Mouse (Mus musculus): ENCODE data around the gene Mks1.
"Not testable (repeated sequence)": the region's sequence is repeated elsewhere in the genome, so short reads cannot be mapped to it uniquely, and the experiment has no call there.

The Mks1 gene

DNA sequence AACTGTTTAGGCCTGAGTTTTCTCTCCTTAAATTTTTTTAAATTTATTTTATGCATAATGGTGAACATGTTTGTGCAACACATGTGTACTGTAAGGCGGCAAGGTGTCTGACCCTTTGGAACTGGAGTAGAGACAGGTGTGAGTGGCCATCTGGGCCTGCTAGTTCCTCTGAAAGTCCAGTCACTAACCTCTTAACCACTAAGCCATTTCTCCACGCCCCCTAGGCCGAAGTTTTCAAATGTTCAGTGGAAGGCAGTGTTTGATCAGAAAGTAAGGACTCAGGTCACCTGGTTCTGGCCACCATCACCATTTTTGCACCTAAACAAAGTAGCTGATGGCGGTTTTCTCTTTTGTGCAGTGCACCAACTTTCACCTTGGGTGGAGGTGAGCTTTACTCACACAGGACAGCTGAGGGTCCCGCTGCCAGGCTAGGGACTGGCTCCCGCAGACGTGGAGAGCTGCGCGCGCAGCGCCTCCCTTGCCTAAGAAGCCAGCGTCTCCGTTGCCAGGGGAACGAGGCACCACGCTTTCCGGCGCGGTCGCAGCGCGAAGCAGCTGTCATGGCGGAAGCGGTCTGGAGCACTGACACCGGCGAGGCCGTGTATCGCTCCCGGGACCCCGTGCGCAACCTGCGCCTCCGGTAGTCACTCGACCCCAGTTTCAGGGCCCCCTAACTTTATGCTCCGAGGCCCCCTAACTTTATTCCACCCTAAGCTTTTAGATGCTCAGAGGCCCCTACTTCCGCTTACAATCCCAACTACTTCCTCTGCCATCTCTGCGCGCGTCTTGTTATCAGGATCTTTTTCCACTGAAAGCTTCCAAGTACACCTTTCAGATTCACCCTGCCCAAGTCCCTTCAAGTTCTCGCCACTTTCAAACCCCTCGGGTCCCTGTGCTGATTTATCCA lies at the start of gene Mks1:
Gene Mks1, plus strand, starts transcription at position 526 of the 907 bp plus-strand sequence.
- DNase-seq (ENCODE audit: low spot score): peak; percentile 70

DNA sequence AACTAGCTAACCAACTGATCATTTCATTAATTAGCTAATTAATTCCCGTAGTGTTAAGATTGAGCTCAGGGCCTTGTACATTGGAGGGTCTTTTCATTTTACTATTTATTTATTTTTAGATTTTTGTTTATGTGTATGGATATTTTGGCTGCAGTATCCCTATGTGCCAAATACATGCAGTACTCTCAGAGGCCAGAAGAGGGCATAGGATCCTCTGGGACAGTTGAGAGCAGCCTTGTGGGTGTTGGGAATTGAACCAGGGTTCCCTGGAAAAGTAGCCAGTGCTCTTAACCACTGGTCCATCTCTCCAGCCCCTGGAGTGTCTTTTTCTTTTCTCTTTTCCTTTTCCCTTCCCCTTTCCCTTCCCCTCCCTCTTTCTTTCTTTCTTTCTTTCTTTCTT lies 47.6 kb upstream of the Mks1 start:
- no peak for DNase-seq (ENCODE audit: low spot score)

DNA sequence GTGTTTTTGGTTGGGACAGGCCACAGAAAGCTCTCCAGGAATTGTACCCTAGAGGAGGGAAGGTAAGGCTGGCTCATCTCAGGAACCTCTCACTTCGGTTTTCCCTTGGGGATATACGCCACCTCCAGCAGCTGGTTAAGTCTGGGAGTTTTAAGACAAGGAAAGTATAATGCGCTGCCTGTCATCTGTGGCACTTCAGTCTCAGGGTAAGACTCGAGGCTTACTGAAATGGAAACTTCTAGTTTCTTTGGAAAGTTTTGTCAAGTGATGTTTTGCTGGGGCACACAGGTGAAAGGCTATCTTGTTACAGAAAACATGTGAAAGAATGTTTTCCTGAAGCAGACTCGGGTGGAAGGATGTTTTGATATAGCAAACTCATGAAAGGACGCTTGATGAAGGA lies 45.6 kb upstream of the Mks1 start:
- no peak for DNase-seq (ENCODE audit: low spot score)

DNA sequence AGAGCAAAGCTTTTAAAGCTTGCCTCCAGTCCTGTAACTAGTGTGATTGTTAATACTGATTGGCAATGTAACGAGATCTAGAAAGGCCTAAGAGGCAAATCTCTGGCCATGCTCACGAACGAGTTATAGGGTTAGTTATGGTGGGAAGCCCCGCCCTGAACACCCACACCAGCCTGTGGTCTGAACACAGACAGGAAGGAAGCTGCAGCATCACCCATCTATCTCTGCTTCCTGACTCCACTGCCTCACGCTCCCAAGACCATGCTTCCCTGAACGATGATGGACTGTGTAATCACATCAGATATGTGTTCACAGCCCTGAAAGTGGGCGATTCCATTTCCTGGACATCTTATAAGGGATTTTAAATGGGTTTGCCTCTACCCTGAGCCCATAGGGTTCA lies 44.8 kb upstream of the Mks1 start:
- DNase-seq (ENCODE audit: low spot score): no peak

DNA sequence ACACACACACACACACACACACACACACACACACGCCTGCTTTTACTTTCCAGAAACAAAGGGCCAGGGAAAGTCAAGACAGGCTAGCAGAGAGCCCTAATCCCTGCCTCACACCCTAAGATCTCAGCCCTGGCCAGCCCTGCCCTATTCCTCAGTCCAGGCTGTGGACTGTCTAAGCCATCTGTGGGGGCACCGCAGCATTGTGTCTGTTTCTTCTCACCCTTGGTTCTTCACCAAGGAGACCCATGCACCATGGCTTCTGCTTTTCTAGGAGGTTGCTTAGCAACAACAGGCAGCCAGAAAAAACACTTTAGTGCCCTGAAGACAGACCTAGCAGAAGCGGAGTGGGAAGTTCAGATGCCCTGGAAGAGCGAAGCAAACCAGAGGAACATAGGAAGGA lies 41.6 kb upstream of the Mks1 start:
- no peak for DNase-seq (ENCODE audit: low spot score)

DNA sequence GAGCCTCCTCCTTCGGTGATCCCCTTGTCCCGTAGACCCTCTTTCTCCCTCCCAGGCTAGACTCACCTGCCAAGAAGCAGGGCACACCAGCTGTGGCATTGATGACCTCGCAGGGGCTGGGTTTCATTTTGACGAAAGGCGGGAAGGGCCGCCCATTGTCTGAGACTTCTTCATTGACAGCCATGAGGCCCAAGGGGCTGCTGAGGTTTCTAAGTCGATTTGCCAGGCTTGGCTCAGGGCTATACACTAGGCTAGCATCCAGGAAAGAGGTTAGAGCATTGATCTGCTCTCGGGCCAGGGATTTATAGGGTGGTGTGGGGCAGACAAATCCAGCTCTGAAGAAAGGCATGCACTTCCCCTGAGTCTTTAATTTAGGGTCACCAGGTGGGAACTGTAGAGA lies 38.2 kb upstream of the Mks1 start:
- DNase-seq (ENCODE audit: low spot score): no peak

DNA sequence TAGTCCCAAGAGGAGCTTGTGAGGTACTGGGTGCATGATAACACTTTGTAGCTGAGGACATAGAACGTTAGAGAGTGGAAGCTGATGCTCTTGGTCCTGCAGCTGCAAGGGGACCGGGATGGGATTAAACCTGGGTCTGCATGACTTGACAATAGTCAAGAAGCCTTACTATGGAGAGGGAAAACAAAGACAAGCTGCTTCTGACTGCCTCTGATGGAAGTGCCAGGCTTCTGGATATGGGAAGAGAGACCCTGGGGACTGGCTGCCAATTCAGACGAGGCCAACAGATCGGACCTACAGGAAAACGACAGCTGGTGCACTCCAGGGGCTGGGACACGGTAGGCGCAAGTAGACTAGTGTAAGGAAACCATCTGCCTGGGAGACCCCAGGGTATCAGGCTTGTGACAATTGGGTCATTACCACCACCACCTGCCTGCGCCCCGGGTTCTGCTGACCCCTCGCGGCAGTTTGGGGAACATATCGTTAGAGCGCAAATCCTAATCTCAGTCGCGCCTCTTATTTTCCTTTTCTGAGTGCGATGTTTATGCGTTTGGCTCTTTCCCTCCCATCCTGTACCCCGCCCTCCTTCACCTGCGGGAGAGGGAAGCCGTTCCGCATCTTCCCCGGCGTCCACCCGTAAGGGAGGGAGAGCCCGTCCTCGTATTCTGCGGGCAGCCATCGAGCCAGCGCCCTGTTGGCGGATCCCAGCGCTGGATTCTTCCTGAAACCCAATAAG lies 36.1 kb upstream of the Mks1 start:
- no peak for DNase-seq (ENCODE audit: low spot score)

DNA sequence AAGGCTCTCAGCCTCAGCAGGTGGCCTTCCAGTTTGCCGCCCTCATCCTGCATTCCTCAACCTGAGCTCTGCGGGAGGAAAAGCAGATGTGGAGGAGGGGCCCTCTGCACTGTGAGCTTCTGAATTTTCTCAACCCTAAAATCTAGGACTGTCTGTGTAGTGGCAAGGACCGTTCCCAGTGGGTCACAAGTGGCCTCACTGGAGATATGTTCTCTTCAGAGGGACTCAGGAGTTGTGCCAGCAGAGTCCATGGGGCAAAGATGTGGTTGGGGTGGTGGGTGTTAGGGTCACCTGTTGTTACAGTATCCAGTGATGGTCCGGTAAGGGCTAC lies 35.6 kb upstream of the Mks1 start:
- no peak for DNase-seq (ENCODE audit: low spot score)

DNA sequence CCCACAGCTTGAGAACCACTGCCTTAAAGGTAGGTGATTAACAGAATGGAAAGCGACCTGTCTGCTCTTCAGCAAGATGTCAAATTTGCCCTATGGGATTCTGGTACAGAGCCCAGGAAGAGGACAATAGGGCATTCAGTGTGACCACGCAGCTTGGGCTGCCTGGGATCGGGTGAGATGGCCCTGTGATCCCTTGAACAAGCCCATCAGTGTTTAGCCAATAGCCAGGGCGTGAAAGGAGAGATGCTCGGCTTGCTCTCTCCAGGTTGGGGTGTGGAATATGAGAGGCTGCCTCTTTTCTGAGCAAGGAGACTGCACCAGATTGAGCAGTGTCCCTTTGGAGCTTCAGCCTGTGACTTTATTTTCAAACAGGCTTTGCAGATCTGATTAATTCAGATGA lies 31.5 kb upstream of the Mks1 start:
- DNase-seq (ENCODE audit: low spot score): no peak

DNA sequence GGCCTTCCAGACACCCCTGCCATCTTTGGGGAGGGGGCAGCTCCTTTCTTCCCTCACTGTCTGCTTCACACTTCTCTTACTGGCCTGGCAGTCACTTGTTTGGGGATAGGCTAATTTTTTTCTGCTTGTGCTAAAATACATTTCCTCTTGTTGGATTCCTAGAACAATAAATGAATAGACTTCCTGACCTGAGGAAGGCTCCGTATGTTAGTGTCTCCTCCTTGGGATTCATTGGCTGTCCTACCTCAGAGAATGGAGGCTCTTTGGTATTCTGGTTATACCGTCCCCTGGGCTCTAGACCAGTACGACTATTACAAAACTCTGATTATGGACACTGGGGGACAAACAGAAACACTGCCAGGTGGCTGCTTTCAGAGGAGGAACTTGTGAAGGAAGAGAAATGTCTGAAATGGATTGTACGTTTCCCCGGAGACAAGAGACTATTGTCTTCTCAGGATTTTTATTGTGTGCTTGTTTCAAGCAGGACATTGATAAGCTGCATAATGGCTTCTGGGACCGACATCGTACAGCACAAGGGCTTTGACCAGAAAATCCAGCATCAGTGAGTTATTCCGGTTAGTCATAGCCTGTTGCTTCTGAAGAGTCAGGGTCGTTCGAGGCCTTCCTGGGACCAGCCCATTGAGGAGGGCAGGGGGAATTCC lies 24.6 kb upstream of the Mks1 start, which contains the start of gene Lpo:
Gene Lpo, minus strand, starts transcription at position 51 of the 662 bp plus-strand sequence.
- DNase-seq (ENCODE audit: low spot score): no peak

DNA sequence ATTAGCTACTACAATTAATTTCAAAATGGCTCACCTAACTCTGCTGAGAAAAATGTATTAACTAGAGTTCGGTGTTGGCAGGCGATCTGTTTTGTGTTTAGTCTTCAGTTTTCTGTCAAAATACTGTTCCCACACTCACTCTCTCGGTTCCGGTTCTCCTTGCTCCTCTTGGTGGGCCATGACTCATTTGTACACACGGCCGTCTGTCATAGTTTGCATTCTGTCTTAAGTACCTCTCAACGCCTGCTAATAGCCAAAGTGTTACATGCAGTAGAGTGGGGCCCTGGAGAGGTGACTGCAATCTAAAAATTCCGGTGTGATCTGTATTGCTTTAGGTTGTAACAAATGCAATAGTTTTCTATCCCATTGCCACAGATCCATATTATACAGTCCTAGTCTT lies 12.3 kb upstream of the Mks1 start:
- no peak for DNase-seq (ENCODE audit: low spot score)

DNA sequence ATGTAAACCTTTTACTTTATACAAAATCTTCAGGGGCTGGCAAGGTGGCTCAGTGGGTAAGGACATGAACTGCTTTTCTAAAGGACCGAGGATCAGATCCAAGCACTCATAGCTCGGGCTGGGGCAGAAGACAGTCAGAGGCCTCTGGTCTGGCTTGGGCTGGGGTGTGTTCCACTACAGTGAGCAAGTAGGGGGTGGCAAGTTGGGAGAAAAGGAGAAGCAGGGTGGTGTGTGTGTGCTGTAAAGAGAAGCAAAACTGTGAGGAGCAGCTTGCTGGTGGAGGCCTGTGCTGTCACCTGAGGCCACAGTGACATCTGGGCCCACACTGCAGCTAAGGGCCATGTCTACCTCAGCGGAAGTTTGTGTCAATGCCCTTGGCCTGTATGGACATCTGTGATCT lies 11.6 kb upstream of the Mks1 start:
- no peak for DNase-seq (ENCODE audit: low spot score)

DNA sequence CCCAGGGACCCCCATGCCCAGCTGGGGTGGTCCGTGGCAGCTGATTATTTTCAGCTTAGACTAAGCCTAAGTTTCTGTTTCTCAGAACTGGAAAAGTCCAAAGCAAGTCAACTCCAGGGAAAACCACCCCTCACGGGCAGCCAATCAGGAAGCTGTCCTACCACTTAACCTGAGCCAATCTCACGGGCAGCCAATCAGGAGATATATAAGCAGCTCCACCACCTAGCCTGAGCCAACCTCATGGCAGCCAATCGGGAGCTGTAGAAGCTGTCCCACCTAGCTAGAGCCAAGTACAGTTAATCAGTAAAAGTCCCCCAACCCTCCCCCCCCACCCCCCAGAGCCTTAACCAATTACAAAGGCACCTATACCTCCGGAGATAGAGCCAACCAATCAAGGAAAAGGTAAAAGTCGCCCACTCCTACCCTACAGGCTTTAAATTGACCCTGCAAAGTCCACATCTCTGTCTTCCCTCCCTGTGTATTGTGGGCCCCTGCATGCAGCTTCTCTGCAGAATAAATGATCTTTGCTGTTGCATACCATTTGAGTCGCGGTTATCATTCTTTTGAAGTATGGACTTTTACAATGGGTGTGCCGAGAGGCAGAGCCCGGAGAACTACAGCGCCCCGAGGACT lies 5.9 kb upstream of the Mks1 start:
- no peak for DNase-seq (ENCODE audit: low spot score)

DNA sequence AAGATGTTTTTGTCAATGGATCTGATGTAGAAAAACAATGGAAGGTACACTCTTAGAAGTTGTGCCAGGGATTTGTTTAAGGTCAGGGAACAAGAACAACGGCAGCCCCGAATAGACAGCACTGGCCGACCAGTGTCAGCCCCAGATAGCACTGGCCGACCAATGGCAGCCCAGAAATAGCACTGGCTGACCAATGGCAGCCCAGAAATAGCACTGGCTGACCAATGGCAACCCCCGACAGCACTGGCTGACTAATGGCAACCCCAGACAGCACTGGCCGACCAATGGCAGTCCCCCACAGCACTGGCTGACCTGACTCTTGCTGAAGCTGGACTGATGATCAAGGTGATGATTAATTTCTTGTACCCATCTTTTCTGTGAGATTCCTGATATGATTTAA lies 5.1 kb upstream of the Mks1 start:
- no peak for DNase-seq (ENCODE audit: low spot score)

DNA sequence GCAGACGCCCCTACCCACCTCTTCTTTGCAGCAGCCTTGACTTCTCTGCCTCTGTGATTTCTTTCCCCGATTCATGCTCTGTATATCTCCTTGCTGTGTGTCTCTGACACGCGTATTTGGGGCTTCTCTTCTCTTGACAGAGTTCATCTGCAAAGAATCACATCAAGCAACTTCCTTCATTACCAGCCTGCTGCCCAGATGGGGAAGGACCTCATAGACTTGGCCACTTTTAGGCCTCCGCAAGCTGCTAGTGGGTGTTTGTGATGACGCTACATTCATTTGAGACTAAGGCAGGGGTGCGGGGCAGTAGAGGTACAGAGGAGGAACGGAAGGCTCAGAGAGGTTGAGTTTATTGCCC lies 561 bp downstream of the Mks1 start:
- DNase-seq (ENCODE audit: low spot score): no peak

DNA sequence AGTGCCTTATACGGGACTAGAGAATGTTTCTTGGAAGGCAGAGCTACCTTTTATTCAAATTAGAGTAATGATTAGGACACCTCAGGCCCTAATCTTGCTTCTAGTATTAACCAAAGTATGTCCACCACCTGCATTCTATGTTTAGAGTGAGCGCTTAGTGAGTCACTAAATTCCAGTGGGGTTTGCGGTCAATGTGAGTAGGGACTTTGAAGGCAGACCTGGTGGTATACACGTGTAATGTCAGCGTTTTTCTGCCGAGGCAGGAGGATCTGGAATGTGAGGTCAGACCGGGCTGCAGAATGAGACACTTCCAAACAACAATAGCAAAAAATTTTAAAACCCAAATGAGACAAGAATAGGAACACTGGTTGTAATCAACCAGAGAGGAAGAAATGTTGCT lies 1.5 kb downstream of the Mks1 start:
- no peak for DNase-seq (ENCODE audit: low spot score)

DNA sequence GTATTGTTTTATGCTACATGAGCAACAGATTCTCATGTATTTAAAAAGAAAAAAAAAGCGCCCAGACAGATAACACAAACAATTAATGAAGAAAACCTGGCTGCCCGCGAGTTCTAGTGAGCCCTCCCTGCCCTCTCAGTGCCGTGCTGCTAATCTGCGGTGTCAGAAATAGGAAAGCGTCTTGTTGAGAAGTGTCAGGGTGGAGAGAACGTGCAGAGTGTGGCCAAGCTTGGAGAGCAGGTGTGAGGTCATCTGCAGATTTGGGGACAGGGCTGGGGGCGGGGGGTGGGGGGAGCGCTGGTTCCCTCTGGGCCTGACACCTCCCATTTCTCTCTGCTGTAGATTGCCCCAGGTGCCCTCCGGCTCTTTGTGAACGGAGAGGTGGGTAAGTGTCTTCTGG lies 6.3 kb downstream of the Mks1 start:
- no peak for DNase-seq (ENCODE audit: low spot score)

DNA sequence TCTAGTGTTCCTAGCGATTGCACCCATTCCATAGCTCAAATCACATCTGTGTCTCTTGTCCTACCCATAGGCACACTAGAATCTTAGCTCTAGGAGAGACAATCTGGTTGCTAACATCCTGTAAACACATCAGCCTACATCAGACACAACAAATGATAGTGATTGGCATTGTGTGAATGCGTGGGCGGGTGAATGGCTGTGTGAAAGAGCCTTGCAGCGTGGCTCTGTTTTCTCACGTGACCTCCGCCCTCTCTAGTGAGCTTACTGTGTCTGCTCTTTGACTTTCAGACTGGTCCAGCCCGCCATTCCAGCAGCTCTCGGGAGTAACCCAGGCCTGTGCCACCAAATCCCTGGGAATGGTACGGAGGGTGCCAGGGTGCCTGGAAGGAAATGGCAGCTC lies 7.4 kb downstream of the Mks1 start:
- DNase-seq (ENCODE audit: low spot score): no peak

DNA sequence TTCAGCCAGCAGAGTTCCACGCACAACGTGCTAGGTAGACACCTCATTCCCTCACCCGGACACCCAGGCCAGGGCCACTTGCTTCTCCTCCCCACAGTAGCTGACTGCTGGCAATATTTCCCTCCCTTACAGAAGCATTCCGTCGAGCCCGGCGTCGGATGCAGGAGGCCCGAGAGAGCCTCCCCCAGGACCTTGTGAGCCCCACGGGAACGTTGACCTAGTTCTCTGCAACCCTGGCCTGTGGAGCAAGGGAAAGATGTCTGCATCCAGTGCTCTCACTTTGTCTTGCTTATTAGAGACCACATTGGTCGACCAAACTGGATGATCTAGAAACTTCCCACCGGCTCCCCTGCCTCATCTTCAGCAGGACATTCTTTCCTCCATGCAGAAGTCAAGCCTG lies 9.8 kb downstream of the Mks1 start:
- no peak for DNase-seq (ENCODE audit: low spot score)

DNA sequence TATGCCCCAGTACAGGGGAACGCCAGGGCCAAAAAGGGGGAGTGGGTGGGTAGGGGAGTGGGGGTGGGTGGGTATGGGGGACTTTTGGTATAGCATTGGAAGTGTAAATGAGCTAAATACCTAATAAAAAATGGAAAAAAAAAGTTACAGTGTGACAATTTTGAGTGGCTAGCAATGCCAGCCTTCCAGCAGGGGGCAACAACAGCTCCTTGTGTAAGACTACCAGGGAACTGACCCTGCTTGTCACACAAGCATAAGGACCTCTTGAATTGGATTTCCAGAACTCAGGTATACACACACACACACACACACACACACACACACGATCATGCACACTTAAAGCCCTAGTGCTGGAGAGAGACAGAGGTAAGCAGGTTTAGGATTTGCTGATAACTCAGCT lies 13.9 kb downstream of the Mks1 start:
- DNase-seq (ENCODE audit: low spot score): not testable (repeated sequence)

DNA sequence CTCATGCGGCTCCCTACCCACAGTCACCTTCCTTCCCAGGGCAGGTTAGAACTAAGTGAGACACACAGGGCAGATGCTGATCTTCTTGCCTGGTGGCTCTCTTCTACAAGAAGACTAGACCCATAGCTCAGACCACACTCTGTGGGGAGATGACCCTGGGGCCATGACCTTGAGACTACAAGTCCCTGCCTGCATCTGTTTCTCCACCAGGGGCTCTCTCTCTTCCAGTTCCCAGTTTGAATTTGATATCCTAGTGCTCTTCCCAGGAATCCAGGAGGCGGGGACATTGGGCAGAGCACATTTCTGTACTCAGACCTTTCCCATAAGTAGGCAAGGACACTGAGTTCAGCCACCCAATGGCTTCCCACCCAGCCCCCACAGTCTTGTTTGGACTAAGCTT lies 17.1 kb downstream of the Mks1 start:
- DNase-seq (ENCODE audit: low spot score): no peak

DNA sequence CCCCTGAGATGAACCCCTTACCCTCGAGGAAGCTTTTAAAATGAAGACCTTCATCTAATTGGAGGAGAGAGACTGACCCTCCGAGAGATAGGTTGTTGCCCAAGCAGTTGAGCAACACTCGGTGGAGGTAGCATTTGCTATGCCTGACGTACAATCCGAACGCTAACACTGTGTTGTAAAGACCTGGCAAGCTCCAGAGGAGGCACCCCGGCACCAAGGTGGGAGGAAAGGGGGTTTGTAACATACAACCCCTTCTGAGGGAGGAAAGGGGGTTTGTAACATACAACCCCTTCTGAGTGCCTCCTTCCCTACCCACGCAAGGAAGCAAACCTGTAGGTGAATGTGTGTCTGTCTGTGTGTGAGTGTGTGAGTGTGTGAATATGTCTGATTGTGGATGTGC lies 18.8 kb downstream of the Mks1 start:
- no peak for DNase-seq (ENCODE audit: low spot score)

DNA sequence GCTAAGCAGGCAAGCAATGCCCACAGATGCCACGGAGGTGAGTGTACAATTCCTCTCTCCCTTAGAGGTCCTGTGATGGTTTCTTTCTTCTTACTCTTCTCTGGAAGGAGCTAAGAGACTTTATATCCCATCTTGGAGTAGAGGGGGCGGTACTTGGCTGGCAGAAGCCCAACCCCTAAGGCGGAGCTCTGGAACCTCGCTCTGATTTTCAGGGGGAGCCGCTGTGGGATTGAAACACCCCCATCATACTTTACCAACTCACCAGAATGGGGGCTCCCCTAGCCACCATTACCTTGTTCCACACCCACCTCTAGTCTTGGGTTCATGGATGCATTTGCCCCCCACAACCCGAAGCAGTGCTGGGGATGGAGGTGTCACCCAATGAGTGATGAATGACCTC lies 22.4 kb downstream of the Mks1 start, which contains the start of gene Epx:
Gene Epx, minus strand, starts transcription at position 101 of the 400 bp plus-strand sequence.
- DNase-seq (ENCODE audit: low spot score): no peak

Measured in spleen, adult 12 weeks (tissue).